Mouse (Mus musculus): ENCODE measurements around the gene Sept5.
A peak's percentile ranks its signal among the peaks of the same experiment; 100 is the strongest.

The Sept5 gene

GRCm38 (mm10) chr16:18632816-18633215, 3.1 kb upstream of the Sept5 start:
- DNase-seq (ENCODE audit: low spot score in 2 of 2): no peak

DNA sequence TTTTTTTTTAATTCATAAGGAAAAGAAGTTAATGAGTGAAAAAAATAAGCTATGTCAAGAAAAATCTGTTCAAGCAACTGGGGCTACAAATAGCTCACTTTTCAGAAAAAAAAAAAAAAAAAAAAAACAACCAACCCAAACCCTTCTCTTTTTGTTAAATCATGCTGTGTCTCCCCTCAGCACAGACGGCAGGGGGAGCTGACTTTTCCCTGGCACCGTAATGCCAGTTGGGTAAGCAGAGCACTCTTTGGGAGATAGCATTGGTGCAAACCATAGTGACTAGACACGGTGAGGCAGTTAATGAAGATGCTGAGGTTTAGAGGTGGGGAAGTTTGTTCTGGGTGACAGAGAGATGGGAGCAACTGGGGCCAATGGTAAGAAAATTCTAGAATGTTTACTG, 2.3 kb upstream of the Sept5 start:
- DNase-seq (ENCODE audit: low spot score in 2 of 2): peak; percentile 37 to 38

DNA sequence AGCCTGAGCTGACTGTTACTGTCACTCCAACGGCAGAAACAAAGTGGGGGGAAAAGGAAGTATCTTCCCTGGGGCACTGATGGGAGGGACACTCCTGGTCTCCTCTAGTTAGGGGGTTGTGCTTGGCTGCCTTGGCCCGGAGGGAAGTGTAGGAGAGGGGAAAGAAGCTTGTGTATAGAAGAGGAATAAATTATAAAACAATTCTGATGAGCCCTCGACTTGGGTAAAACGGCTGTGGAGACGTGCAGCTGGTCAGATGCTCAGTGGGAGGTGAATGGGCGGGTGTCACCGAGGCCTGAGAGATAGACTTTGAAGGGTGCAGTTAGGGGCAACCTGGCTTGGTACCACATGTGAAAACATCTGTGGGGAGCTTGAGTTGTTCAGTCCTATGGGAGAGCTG, 1.4 kb upstream of the Sept5 start:
- no peak for DNase-seq (ENCODE audit: low spot score in 2 of 2)

- DNase-seq (ENCODE audit: low spot score in 2 of 2): no peak
Observed at GRCm38 (mm10) chr16:18630291-18630690, 537 bp upstream of the Sept5 start.

GRCm38 (mm10) chr16:18628948-18629340, 810 bp downstream of the Sept5 start:
- peak in 1 of 2 experiments; percentile 24 for DNase-seq (ENCODE audit: low spot score in 2 of 2)

GRCm38 (mm10) chr16:18628206-18628947, 1.4 kb downstream of the Sept5 start:
- peak; percentile 30 to 44 for DNase-seq (ENCODE audit: low spot score in 2 of 2)

DNA sequence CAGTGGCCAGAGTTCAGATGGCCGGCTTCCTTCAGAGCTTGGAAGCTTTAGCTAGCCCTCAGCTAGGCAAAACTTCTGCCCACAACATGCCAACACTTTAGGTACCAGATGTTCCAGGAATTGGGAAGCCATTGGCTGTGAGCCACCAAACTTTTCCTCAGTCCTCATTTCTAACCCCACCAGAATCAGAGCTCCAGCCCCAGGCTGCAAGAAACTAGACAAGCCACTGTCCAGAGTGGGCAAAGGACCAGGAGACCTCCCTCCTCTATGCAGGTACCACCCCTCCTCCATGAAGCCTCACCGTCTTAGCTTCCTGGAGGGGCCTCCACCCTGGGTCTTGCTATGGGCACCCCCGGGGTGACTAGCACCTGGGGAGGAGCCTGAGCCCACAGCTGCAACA, 2.6 kb downstream of the Sept5 start:
- peak in 1 of 2 experiments; percentile 18 for DNase-seq (ENCODE audit: low spot score in 2 of 2)

DNA sequence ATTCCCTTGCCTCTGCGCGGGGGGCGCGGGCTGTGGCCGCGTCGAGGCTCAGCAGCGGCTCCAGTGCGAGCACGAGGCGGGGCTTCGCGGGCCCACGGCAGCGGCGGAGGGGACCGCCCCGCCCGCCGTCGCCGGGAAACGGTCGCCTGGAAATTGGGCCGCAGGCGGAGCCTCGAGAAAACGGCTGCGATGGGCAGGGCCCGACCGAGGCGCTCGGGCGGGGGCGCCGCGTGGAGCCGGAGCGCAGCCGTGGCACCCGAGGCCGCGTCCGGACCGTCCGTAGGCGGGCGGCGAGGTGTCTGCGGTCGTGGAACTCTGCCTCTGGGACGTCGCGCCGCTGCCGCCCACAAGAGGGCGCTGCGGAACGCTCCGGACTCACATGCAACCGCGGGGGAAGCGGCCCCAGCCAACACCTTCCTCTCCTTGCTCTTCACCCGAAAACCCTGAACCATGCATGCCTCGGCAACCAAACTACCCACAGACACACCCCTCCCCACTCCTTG, 3.3 kb downstream of the Sept5 start, which contains the start of gene Gm49601:
TSS of gene Gm49601 (minus strand) at position 52 of the 503 bp plus-strand sequence.
- DNase-seq (ENCODE audit: low spot score in 2 of 2): peak; percentile 84 to 90

GRCm38 (mm10) chr16:18625791-18626311, 3.9 kb downstream of the Sept5 start:
- peak; percentile 80 to 83 for DNase-seq (ENCODE audit: low spot score in 2 of 2)

GRCm38 (mm10) chr16:18625097-18625496, 4.7 kb downstream of the Sept5 start:
- DNase-seq (ENCODE audit: low spot score in 2 of 2): no peak

DNA sequence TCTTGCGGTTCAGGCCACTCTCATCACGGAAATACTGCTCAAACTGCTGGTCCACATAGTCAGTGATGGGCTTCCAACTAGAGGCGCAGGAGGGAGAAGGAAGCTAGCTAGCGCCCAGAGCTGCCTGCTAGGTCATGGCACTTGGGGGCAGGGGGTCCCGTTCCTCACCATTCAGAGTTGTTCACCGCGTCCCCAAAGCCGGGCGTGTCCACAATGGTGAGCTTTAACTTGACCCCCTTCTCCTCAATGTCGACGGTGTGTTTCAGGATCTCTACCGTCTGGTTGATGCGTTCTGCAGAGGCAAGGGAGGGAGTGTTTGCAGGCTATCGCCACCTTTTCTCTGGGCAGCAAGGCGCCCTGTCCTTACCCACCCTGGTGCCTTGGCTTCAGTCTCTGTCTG, 5.1 kb downstream of the Sept5 start:
- peak; percentile 21 to 30 for DNase-seq (ENCODE audit: low spot score in 2 of 2)

GRCm38 (mm10) chr16:18623751-18624540, 5.8 kb downstream of the Sept5 start:
- DNase-seq (ENCODE audit: low spot score in 2 of 2): peak; percentile 15 to 35

DNA sequence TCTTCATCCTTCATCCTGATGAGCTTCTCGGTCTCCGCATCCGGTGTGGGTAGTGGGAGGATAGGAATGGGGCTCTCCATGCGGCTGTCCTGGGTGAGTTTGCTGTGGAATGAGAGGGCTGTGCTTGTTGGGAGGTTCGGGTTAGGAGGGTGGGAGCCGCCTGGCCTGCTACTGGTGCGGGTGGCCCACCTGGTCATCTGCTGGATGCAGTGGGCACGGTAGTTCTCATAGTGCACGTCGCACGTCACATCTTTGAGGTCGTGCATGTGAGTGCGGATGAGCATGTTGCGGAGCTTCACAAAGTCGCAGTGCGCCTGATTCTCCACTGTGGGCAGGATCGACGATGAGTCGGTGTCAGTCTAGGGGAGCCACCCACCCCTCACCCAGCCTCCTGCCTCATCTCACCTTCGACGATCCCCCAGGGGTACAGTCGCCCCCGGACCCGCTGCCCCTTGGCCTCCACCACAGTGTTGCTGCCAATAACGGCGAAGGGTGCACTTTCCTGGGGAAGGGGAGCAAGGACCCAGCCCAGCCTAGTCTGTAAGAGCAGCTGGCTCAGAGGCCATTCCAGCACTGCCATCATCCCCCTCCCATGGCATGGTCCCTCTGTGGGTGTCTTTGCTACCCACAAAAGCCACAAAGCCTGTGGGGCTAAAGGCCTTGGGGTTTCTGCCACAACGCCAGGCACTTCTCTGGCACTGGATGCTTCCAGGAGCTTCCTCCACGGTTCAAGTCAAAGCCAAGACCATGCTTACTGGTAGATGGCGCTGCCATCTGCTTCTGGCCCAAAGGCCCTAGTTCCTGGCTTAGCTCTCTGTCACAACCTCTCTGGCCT, 6.6 kb downstream of the Sept5 start:
- peak; percentile 26 to 32 for DNase-seq (ENCODE audit: low spot score in 2 of 2)

GRCm38 (mm10) chr16:18622019-18622418, 7.7 kb downstream of the Sept5 start, which contains the start of gene Gp1bb:
Gene Gp1bb, minus strand, starts transcription at chr16:18622403.
- no peak for DNase-seq (ENCODE audit: low spot score in 2 of 2)

DNA sequence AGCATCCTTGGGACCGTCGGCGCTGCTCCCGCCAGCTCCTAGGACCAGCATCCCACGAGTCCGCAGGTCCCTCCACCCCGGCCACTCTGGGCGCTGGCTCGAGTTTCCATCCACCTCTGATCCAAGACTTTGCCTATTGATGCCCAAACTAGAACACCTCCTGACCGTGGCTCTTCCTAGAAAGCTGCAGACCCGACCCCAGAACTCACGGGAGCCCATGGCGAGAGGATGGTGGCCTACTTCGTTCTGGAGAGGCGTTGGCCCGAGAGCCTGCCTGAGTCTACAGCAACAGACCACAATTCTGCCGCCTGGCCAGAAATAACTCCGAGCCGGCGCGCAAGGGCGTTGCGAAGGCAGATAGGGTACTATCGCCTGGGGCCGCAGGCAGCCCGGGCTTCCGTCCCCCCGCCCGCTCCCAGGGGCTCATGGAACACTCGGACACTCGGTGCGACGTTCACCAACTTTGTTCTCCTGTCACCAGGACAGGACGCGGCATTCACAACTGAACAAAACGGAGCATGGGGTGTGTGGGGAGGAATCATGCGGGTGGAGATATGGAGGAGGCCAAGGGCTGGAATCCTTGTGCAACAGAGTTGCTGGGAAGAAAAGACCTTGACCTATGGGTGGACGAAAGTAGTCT, 8.3 kb downstream of the Sept5 start:
- peak; percentile 51 to 63 for DNase-seq (ENCODE audit: low spot score in 2 of 2)

DNA sequence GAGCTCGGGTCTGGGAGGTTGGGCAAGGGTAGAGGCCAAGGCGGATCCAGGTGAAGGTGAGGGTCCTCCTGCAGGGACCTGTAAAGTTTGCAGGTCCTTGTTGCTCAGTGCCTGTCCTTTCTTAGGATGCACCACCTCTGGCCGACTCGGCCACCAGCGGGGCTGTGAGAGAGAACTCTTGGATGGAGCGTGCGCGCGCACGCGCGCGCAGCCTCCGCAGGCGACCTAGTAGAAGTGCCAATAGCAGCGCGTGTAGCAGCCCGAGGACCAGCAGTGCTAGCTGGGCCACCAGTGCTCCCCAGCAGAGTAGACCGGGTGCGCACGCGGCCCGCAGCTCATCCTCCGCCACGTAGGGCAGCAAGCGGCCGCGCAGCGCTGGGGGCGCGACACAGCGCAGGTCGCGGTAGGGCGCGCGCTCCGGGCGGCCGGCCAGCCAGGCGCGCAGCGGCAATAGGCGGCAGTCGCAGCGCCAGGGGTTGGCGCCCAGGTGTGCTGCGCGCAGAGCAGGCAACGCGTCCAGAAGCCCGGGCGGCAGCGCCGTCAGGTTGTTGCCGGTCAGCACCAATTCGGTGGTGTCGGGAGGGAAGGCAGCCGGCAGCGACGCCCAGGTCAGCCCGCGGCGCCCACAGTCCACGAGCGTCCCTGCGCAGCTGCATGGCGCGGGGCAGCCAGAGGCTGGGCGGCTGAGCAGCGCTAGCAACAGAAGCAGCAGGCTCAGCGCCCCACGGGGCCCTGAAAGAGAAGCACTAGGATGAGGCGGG, 9.0 kb downstream of the Sept5 start:
- peak; percentile 47 to 55 for DNase-seq (ENCODE audit: low spot score in 2 of 2)

GRCm38 (mm10) chr16:18620201-18620600, 9.6 kb downstream of the Sept5 start:
- peak in 1 of 2 experiments; percentile 31 for DNase-seq (ENCODE audit: low spot score in 2 of 2)

DNA sequence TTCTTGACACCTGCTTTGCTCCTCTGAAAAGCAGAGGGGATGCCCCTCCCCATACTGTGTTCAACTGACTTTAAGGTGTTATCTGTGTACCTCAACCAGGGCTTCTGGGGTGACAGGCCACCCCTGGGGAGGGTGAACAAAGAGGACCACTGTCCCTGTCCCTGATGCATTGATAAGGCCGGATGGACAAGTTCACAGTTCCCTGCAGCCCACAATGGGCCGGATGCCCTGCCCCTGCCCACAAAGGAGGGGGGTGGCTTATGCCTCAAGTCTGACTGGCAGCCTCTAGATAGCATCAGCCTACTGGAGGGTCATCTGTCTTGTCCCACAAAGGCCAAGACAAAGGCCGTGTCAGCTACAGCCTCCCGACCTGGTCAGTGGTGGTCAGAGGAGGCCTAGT, 10.6 kb downstream of the Sept5 start:
- DNase-seq (ENCODE audit: low spot score in 2 of 2): peak in 1 of 2 experiments; percentile 6

- DNase-seq (ENCODE audit: low spot score in 2 of 2): no peak
Observed at GRCm38 (mm10) chr16:18618297-18618696, 11.5 kb downstream of the Sept5 start.

All from frontal cortex, postnatal 36 days (tissue).